Mouse (Mus musculus): ENCODE results near the gene Bcl9l. TPM values are rescaled to one million over a fixed set of nuclear protein-coding genes. Genes with fewer than 3 reads are reported as not detected.
A peak's percentile ranks its signal among the peaks of the same experiment; 100 is the strongest.

The Bcl9l gene
- polyA plus RNA-seq, 1 experiment from 2014 or later: 8.6 TPM

- H3K27ac ChIP-seq: no peak overlapping the region
- no peak overlapping the region for H3K4me3 ChIP-seq
- 33% methylated on average over 1 of the region's 1 CpGs for WGBS
- no peaks in the 10 kb centered on the region for H3K36me3 ChIP-seq
- no peaks in the 10 kb centered on the region for H3K9me3 ChIP-seq
- no peak overlapping the region for H3K9ac ChIP-seq
- peaks cover 12% of the 10 kb centered on the region for H3K4me1 ChIP-seq (replicated peaks)
- no peak overlapping the region for H3K4me2 ChIP-seq
- H3K27me3 ChIP-seq: 0 out of 2 replicates have a peak, but pooled peaks cover 2% of the 10 kb centered on the region
- no peak for ATAC-seq (ENCODE audit: low FRiP score)
These were observed 8.3 kb upstream of the Bcl9l start for GRCm38 (mm10) chr9:44474327-44474726.

- 94% methylated on average over 3 of the region's 3 CpGs for WGBS
- no peak for ATAC-seq (ENCODE audit: low FRiP score)
- no peak overlapping the region for H3K4me3 ChIP-seq
- H3K27ac ChIP-seq: no peak overlapping the region
- H3K36me3 ChIP-seq: no peaks in the 10 kb centered on the region
- 0 out of 2 replicates have a peak, but pooled peaks cover 2% of the 10 kb centered on the region for H3K27me3 ChIP-seq
- no peak overlapping the region for H3K4me2 ChIP-seq
- no peaks in the 10 kb centered on the region for H3K9me3 ChIP-seq
- no peak overlapping the region for H3K9ac ChIP-seq
- peaks cover 22% of the 10 kb centered on the region for H3K4me1 ChIP-seq (replicated peaks)
These were observed 6.7 kb upstream of the Bcl9l start for GRCm38 (mm10) chr9:44475936-44476335.

DNA sequence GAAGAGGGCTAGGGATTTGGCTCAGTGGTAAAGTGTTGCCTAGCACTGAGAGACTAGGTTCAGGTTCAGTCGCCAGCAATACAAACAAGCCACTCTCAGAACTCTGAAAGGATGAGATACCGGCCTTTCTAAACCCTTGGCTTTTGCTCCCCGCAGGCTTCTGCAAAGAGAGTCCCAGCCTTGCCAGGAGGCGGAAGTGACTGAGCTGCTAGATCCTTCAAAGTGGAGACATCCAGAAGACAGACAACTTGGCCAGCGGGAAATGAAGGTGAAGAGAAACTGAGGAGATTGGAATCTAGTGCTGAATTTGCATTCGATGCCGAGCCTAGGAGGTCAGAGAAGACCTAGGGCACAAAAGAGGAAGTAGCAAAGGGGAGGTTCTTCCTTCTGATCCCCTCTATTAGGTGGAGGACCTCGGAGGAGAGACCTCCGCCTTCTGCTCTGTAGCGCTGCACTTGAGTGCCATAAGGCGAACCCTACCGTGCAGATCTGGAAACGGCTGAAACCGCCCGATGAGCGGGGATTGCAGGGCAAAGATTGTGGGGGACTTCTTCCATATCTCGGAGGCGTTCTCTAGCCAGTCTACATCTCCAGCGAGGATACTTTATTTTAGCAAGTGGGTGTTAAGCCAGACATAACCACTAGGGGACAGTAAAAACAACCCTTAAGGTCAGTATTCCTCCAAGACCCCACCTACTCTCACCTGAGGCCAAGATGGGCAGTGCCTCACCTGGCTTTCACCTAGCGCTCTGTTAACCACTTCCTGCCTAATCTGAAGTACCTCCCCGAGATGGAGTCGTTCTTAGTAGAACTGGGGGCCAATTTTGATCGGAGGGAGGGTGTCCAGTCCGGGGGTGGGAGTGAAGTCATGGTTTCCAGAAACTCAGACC is 5.0 kb upstream of the Bcl9l start:
- peak overlapping the region; percentile 89; the same call in 1 of the 2 replicates for H3K9ac ChIP-seq
- WGBS: 5% methylated on average over 24 of the region's 24 CpGs
- peak overlapping the region; percentile 82 for H3K4me3 ChIP-seq
- H3K9me3 ChIP-seq: no peaks in the 10 kb centered on the region
- 0 out of 2 replicates have a peak, but pooled peaks cover 2% of the 10 kb centered on the region for H3K27me3 ChIP-seq
- H3K36me3 ChIP-seq: no peaks in the 10 kb centered on the region
- no peak for ATAC-seq (ENCODE audit: low FRiP score)
- H3K4me1 ChIP-seq (replicated peaks): peaks cover 31% of the 10 kb centered on the region
- H3K27ac ChIP-seq: peak overlapping the region; percentile 99
- peak overlapping the region; percentile 97 for H3K4me2 ChIP-seq

GRCm38 (mm10) chr9:44478229-44478921 is 4.2 kb upstream of the Bcl9l start:
- H3K36me3 ChIP-seq: no peaks in the 10 kb centered on the region
- H3K9me3 ChIP-seq: no peaks in the 10 kb centered on the region
- peak overlapping the region; percentile 89 for H3K9ac ChIP-seq
- H3K27me3 ChIP-seq: 0 out of 2 replicates have a peak, but pooled peaks cover 2% of the 10 kb centered on the region
- WGBS: under 1% methylated on average over 25 of the region's 27 CpGs
- H3K4me1 ChIP-seq (replicated peaks): peaks cover 31% of the 10 kb centered on the region
- peak overlapping the region; percentile 82 for H3K4me3 ChIP-seq
- H3K4me2 ChIP-seq: peak overlapping the region; percentile 97
- ATAC-seq (ENCODE audit: low FRiP score): peak; percentile 49
- peak overlapping the region; percentile 99 for H3K27ac ChIP-seq

DNA sequence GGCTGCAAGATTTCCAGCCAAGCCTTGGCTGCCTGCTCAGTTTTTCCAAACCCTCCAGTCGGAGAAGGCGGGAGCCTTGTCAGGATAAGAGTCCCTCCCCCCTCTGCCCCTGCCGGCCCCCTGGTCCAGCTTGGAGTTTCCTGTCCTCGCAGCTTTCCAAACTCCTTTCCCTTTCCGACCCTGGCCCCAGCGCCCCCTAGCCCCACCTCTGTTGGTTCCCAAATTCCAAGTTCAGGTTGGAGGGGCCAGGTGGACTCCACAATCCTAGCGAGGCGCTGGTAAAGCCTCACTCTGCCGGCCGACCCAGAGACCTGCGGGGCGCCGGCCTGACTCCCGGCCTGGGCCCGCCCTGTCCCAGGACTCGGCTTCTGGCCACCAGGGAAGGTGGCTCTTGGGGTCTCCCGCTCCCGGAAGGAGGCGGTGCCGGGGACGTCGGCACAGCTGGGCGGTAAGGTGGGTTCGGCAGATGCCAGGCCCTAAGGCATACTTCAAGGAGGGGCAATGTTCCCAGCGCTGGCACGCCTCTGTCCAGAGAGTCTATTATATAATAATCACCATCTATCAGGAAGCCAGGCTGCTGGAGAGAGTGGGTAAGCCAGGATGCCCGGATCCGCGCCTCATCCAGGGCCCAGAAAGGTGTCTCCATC is 3.5 kb upstream of the Bcl9l start:
- H3K4me3 ChIP-seq: peak overlapping the region; percentile 82
- H3K27ac ChIP-seq: peak overlapping the region; percentile 99
- 0 out of 2 replicates have a peak, but pooled peaks cover 2% of the 10 kb centered on the region for H3K27me3 ChIP-seq
- no peaks in the 10 kb centered on the region for H3K9me3 ChIP-seq
- ATAC-seq (ENCODE audit: low FRiP score): peak; percentile 57
- peak overlapping the region; percentile 97 for H3K4me2 ChIP-seq
- WGBS: under 1% methylated on average over 29 of the region's 29 CpGs
- no peaks in the 10 kb centered on the region for H3K36me3 ChIP-seq
- H3K9ac ChIP-seq: peak overlapping the region; percentile 89
- peaks cover 37% of the 10 kb centered on the region for H3K4me1 ChIP-seq (replicated peaks)

DNA sequence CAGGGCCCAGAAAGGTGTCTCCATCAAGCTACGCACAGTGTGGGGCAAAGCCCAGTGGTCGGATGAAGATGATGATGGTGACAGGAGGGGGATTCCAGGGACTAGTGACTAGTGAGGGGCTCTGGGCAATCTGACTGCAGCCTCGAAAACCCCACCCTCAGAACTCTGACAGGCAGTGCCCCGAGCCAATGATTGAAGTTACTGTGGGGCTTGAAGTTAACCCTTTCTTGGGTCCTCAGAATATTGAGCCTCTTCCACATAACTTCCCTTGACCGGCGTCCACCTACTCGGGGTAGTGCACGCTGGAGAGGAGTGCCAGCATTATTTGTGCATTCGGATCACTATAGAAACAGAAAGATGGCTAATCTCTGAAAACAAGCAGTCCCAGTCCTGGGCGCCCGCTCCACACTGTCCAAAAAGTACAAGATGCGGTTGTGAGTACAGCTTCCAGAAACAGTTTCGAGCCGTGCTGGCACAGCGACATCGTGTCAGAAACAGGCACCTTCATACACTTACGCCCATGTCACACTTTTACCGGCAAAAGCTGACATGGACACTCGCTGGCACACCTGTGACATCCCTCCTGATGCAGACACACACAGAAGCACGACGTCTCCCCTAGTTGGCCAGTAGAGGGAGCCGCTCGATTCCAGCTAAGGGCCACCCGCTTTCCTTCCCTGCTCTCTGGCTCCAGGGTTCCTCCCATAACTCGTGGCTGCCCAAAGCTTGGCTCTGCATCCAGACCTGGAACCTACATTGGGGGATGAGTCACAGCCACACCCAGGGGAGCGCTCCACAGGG is 2.8 kb upstream of the Bcl9l start:
- under 1% methylated on average over 26 of the region's 26 CpGs for WGBS
- Histone ChIP-seq H3K4me1 (replicated peaks) (peaks cover 44% of the 10 kb centered on the region), H3K9me3 (no peaks in the 10 kb centered on the region), H3K27me3 (0 out of 2 replicates have a peak, but pooled peaks cover 2% of the 10 kb centered on the region), H3K4me3 (peak overlapping the region; percentile 82), H3K27ac (peak overlapping the region; percentile 99), H3K9ac (peak overlapping the region; percentile 89), H3K36me3 (no peaks in the 10 kb centered on the region), H3K4me2 (peak overlapping the region; percentile 97)
- ATAC-seq (ENCODE audit: low FRiP score): peak; percentile 65

GRCm38 (mm10) chr9:44482112-44482511 is 513 bp upstream of the Bcl9l start:
- Histone ChIP-seq H3K9me3 (no peaks in the 10 kb centered on the region), H3K36me3 (no peaks in the 10 kb centered on the region), H3K4me2 (peak overlapping the region; percentile 99), H3K9ac (peak overlapping the region; percentile 98), H3K27ac (peak overlapping the region; percentile 98), H3K4me3 (peak overlapping the region; percentile 90), H3K4me1 (replicated peaks) (peaks cover 66% of the 10 kb centered on the region), H3K27me3 (no peaks in the 10 kb centered on the region)
- WGBS: 8% methylated on average over 3 of the region's 3 CpGs
- ATAC-seq (ENCODE audit: low FRiP score): no peak

GRCm38 (mm10) chr9:44483041-44483509 is 450 bp downstream of the Bcl9l start:
- WGBS: under 1% methylated on average over 30 of the region's 39 CpGs
- no peak for ATAC-seq (ENCODE audit: low FRiP score)

DNA sequence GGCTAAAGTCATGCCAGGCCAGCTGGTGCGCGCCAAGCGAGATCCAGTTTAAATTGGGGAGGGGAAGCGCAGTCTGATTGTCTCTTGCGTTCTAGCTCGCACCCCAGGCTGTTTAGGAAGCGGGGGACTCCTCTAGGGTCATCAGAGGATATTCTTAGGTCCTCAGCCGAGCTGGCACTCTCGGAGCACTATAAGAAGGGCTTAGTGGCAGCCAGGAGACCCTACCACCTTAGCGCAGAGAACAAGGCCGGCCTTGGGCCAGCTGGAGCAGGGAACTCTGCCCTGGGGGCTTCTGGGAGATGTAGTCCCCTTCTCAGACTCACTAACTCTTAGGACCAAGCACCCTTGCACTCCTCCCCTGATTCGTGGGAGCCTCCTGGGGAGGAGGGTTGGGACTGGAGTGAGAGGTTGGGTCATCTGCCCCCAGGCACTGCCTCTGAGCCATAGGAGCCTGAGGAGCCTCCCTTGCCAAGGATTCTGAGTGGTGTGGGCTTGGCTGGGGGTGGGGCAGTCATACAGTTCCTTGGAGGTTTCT is 952 bp downstream of the Bcl9l start:
- Histone ChIP-seq H3K4me3 (peak overlapping the region; percentile 90), H3K9ac (peak overlapping the region; percentile 98), H3K36me3 (no peaks in the 10 kb centered on the region), H3K27me3 (no peaks in the 10 kb centered on the region), H3K27ac (peak overlapping the region; percentile 98), H3K4me2 (peak overlapping the region; percentile 99), H3K9me3 (no peaks in the 10 kb centered on the region), H3K4me1 (replicated peaks) (peaks cover 70% of the 10 kb centered on the region)
- WGBS: 0% methylated on average over 12 of the region's 12 CpGs
- peak; percentile 17 for ATAC-seq (ENCODE audit: low FRiP score)

More at GRCm38 (mm10) chr9:44483041-44483509, 450 bp downstream of the Bcl9l start:
- peak overlapping the region; percentile 99 for H3K4me2 ChIP-seq
- H3K9ac ChIP-seq: peak overlapping the region; percentile 98
- H3K4me1 ChIP-seq (replicated peaks): peaks cover 66% of the 10 kb centered on the region
- peak overlapping the region; percentile 90 for H3K4me3 ChIP-seq
- H3K27me3 ChIP-seq: no peaks in the 10 kb centered on the region
- H3K9me3 ChIP-seq: no peaks in the 10 kb centered on the region
- H3K36me3 ChIP-seq: no peaks in the 10 kb centered on the region
- peak overlapping the region; percentile 98 for H3K27ac ChIP-seq

- Histone ChIP-seq H3K9me3 (no peaks in the 10 kb centered on the region), H3K36me3 (no peaks in the 10 kb centered on the region), H3K9ac (peak overlapping the region; percentile 98), H3K4me3 (peak overlapping the region; percentile 90), H3K27ac (peak overlapping the region; percentile 98; the same call in 1 of the 2 replicates), H3K4me2 (peak overlapping the region; percentile 99), H3K4me1 (replicated peaks) (peaks cover 79% of the 10 kb centered on the region), H3K27me3 (no peaks in the 10 kb centered on the region)
- WGBS: 38% methylated on average over 7 of the region's 7 CpGs
- no peak for ATAC-seq (ENCODE audit: low FRiP score)
These were observed 1.9 kb downstream of the Bcl9l start for GRCm38 (mm10) chr9:44484311-44485104.

Data from hindbrain, embryonic 13.5 days (tissue).